In the genomic region with DNA sequence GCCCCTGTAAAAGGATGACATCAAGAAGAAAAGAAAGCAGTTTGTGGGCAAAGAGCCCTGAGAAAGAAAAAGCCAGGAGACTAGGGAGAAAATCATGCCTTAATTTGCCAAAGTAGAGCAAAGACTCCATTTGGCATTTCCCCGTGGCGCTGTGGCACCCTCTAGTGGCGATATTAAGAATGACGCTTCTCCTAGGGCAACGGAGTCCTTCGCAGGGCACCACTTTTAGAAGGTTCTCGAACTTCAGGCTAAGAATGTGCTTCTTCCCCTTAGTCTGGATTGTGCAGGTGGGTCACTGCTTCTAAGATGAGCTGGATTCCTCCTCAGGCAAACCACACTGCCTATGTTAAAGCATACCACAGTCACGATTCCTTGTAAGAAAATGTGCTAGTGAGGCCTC, we compare ENCODE assay signal across 8 mouse cellular contexts. TPM values are rescaled to one million over a fixed set of nuclear protein-coding genes. Genes with fewer than 3 reads are reported as not detected.
DNase-seq lines count a peak whose midpoint lies in the region; ATAC-seq and TF ChIP-seq lines count a peak whose summit lies in the region.

No protein-coding gene starts in this region.

- no peak overlapping the region for H3K27ac ChIP-seq in embryonic facial prominence, embryonic 10.5 days (replicated peaks)
- no peak overlapping the region for H3K27ac ChIP-seq in liver, embryonic 13.5 days
- H3K27ac ChIP-seq in olfactory bulb, adult 2 months (ENCODE audit: insufficient read depth, low read depth, low read length), result no peak overlapping the region

- no peak overlapping the region for H3K4me3 ChIP-seq in embryonic facial prominence, embryonic 10.5 days
- no peak overlapping the region for H3K4me3 ChIP-seq in liver, embryonic 13.5 days (replicated peaks)
- no peak overlapping the region for H3K4me3 ChIP-seq in olfactory bulb, adult 2 months (ENCODE audit: insufficient read depth, low read depth, low read length)

- H3K27me3 ChIP-seq in embryonic facial prominence, embryonic 10.5 days (replicated peaks; ENCODE audit: low read depth, poor library complexity, severe bottlenecking), result no peaks in the 10 kb centered on the region
- no peaks in the 10 kb centered on the region for H3K27me3 ChIP-seq in liver, embryonic 13.5 days

- H3K9ac ChIP-seq in liver, embryonic 13.5 days, result no peak overlapping the region

- peak; percentile 28 to 57; a peak in 1 of 4 replicates for ATAC-seq in hematopoietic stem cell, adult 5-6 weeks (replicated peaks in 1 of 2; ENCODE audit: insufficient read depth in 1 of 2, low FRiP score in 2 of 2, low TSS enrichment in 1 of 2, low read depth in 1 of 2, poor library complexity in 2 of 2, severe bottlenecking in 2 of 2)
- no peak for ATAC-seq in liver, embryonic 13.5 days (ENCODE audit: low read depth)

- TF ChIP-seq CTCF in olfactory bulb, adult 2 months (IDR thresholded peaks at IDR 0.05; ENCODE audit: insufficient read depth, low read depth, low read length), result peak; percentile 64; the same call in 1 of the 2 replicates

- 16% methylated on average over 8 of the region's 8 CpGs for WGBS in embryonic facial prominence, embryonic 10.5 days
- 13% methylated on average over 8 of the region's 8 CpGs for WGBS in liver, embryonic 13.5 days (ENCODE audit: insufficient replicate concordance)
- 14% methylated on average over 8 of the region's 8 CpGs for WGBS in olfactory bulb, adult 2 months

- TF ChIP-seq POLR2A in olfactory bulb, adult 2 months (IDR thresholded peaks at IDR 0.05; ENCODE audit: insufficient read depth, low read depth, low read length), result no peak

- peaks cover 15% of the 10 kb centered on the region for H3K4me1 ChIP-seq in embryonic facial prominence, embryonic 10.5 days
- H3K4me1 ChIP-seq in liver, embryonic 13.5 days (replicated peaks), result no peaks in the 10 kb centered on the region
- no peaks in the 10 kb centered on the region for H3K4me1 ChIP-seq in olfactory bulb, adult 2 months (ENCODE audit: control insufficient read depth, insufficient read depth, low read length)

- no peaks in the 10 kb centered on the region for H3K36me3 ChIP-seq in embryonic facial prominence, embryonic 10.5 days (replicated peaks)
- H3K36me3 ChIP-seq in liver, embryonic 13.5 days, result no peaks in the 10 kb centered on the region

- no peaks in the 10 kb centered on the region for H3K9me3 ChIP-seq in embryonic facial prominence, embryonic 10.5 days
- H3K9me3 ChIP-seq in liver, embryonic 13.5 days (replicated peaks), result no peaks in the 10 kb centered on the region

- H3K4me2 ChIP-seq in liver, embryonic 13.5 days, result no peak overlapping the region

- peak; percentile 44 for DNase-seq in right cerebral cortex, adult 18-20 months
- DNase-seq in right cerebral cortex, postnatal 36 days (ENCODE audit: low spot score in 2 of 2), result no peak
- peak; percentile 61 for DNase-seq in adrenal gland, postnatal 36 days
- peak; percentile 77 for DNase-seq in embryonic facial prominence, embryonic 10.5 days (ENCODE audit: low spot score)
- peak; percentile 46 for DNase-seq in liver, embryonic 13.5 days
- DNase-seq in thymus, postnatal 36 days, result peak; percentile 44 to 50

RNA-seq across cellular contexts. Expression of gene Il1rl1, which starts 50.6 kb away (rescaled TPM):
- total RNA-seq in adrenal gland, postnatal 36 days (2021), result under 1 TPM; 0.26 to 0.83 TPM
- polyA plus RNA-seq in embryonic facial prominence, embryonic 10.5 days (2016; fragmentation: Nextera tagmentation; extraction: Ambion mirVana), result 0.05 and 0.13 TPM in 2 replicates
- total RNA-seq in hematopoietic stem cell, adult 5-6 weeks (2017), result 6.5 and 17.5 TPM in 2 replicates
- 2.3 and 3.8 TPM in 2 replicates for polyA plus RNA-seq in liver, embryonic 13.5 days (2015; fragmentation: Nextera tagmentation; extraction: Ambion mirVana)
- polyA plus RNA-seq in olfactory bulb, adult 2 months (2012; ENCODE audit: insufficient read depth, insufficient read length, low replicate concordance, missing spikeins), result not detected in 2 replicates

RNA-seq across cellular contexts. Expression of gene Il1rl2, which starts 54.4 kb away (rescaled TPM):
- total RNA-seq in adrenal gland, postnatal 36 days (2021), result 1 to 10 TPM; 1.6 to 2.2 TPM
- polyA plus RNA-seq in embryonic facial prominence, embryonic 10.5 days (2016; fragmentation: Nextera tagmentation; extraction: Ambion mirVana), result 1.8 and 2.1 TPM in 2 replicates
- total RNA-seq in hematopoietic stem cell, adult 5-6 weeks (2017), result 5.4 and 6.4 TPM in 2 replicates
- 1.4 and 1.8 TPM in 2 replicates for polyA plus RNA-seq in liver, embryonic 13.5 days (2015; fragmentation: Nextera tagmentation; extraction: Ambion mirVana)
- not detected in 2 replicates for polyA plus RNA-seq in olfactory bulb, adult 2 months (2012; ENCODE audit: insufficient read depth, insufficient read length, low replicate concordance, missing spikeins)

Comparison
In these comparisons a context has a peak if more than half of its experiments do, and no peak if none do; other contexts are left out.
1. DNase-seq: peak in right cerebral cortex, adult 18-20 months (single experiment), adrenal gland, postnatal 36 days (2 of 2), embryonic facial prominence, embryonic 10.5 days (single experiment), liver, embryonic 13.5 days (single experiment) and thymus, postnatal 36 days (2 of 2); none in right cerebral cortex, postnatal 36 days (0 of 2).